Mouse (Mus musculus) urinary bladder, postnatal 36 days (tissue): ENCODE results near the gene Ccn2.
A peak's percentile ranks its signal among the peaks of the same experiment; 100 is the strongest.
"Not testable (repeated sequence)": the region's sequence is repeated elsewhere in the genome, so short reads cannot be mapped to it uniquely, and the experiment has no call there.

Experiments used
- DNase-seq, 2 experiments: peaks; one replicate each; pipeline ENCODE4 v3.0.0; 2022; ENCODE audit warnings: low spot score in 2 of 2, mixed read lengths in 1 of 2

The Ccn2 gene

GRCm38 (mm10) chr10:24603035-24603434 lies 7.8 kb downstream of the Ccn2 start:
- DNase-seq = no peak

- DNase-seq = no peak
These were observed 8.5 kb downstream of the Ccn2 start for GRCm38 (mm10) chr10:24603727-24604126.

- DNase-seq = no peak
These were observed 13.9 kb downstream of the Ccn2 start for GRCm38 (mm10) chr10:24609146-24609545.

GRCm38 (mm10) chr10:24609766-24610165 lies 14.5 kb downstream of the Ccn2 start:
- no peak for DNase-seq

- no peak for DNase-seq
These were observed 19.5 kb downstream of the Ccn2 start for GRCm38 (mm10) chr10:24614726-24615125.

- DNase-seq = no peak
These were observed 20.6 kb downstream of the Ccn2 start for GRCm38 (mm10) chr10:24615799-24616198.

- DNase-seq = not testable (repeated sequence)
These were observed 21.3 kb downstream of the Ccn2 start for GRCm38 (mm10) chr10:24616572-24616971.

- DNase-seq = peak in 1 of 2 experiments; percentile 51
These were observed 26.3 kb downstream of the Ccn2 start for GRCm38 (mm10) chr10:24621572-24621971.

GRCm38 (mm10) chr10:24622586-24622985 lies 27.3 kb downstream of the Ccn2 start:
- DNase-seq = peak; percentile 59 to 72

- peak; percentile 69 to 82 for DNase-seq
These were observed 29.9 kb downstream of the Ccn2 start for GRCm38 (mm10) chr10:24625060-24625701.

- DNase-seq = no peak
These were observed 32.0 kb downstream of the Ccn2 start for GRCm38 (mm10) chr10:24627262-24627661.

- DNase-seq = no peak
These were observed 33.2 kb downstream of the Ccn2 start for GRCm38 (mm10) chr10:24628466-24628865.

GRCm38 (mm10) chr10:24629086-24629720 lies 34.0 kb downstream of the Ccn2 start:
- DNase-seq = peak in 1 of 2 experiments; percentile 33

- DNase-seq = peak; percentile 68 to 73
These were observed 35.3 kb downstream of the Ccn2 start for GRCm38 (mm10) chr10:24630469-24631081.

GRCm38 (mm10) chr10:24631122-24631521 lies 35.9 kb downstream of the Ccn2 start:
- DNase-seq = no peak

- peak in 1 of 2 experiments; percentile 16 for DNase-seq
These were observed 39.0 kb downstream of the Ccn2 start for GRCm38 (mm10) chr10:24634288-24634687.

GRCm38 (mm10) chr10:24635331-24635815 lies 40.1 kb downstream of the Ccn2 start:
- no peak for DNase-seq

- DNase-seq = no peak
These were observed 40.6 kb downstream of the Ccn2 start for GRCm38 (mm10) chr10:24635884-24636283.

- DNase-seq = no peak
These were observed 41.7 kb downstream of the Ccn2 start for GRCm38 (mm10) chr10:24636986-24637385.

GRCm38 (mm10) chr10:24638306-24639070 lies 43.2 kb downstream of the Ccn2 start:
- peak in 1 of 2 experiments; percentile 27 for DNase-seq

GRCm38 (mm10) chr10:24639596-24639995 lies 44.4 kb downstream of the Ccn2 start:
- no peak for DNase-seq
